Mouse (Mus musculus) regulatory T cell (primary cell): ENCODE results near the gene Pld3.

Experiments
- in situ Hi-C: fragments of 300-600 bp; cut with MboI, MseI; formaldehyde crosslinking; loops from one replicate; pipeline ENCODE4 v1.15.1; 2025; ENCODE audit warnings: high pct_unique_total_duplicates

Pld3 gene

GRCm38 (mm10) chr7:27487740-27488268, 65.2 kb downstream of the Pld3 start:
- in situ Hi-C loops = loop anchor here (5.0 to 10.0 kb wide), 2 partner anchors 41 to 897 kb away; partner anchors contain the start of genes Blvrb, Sptbn4 and Zfp36

DNA sequence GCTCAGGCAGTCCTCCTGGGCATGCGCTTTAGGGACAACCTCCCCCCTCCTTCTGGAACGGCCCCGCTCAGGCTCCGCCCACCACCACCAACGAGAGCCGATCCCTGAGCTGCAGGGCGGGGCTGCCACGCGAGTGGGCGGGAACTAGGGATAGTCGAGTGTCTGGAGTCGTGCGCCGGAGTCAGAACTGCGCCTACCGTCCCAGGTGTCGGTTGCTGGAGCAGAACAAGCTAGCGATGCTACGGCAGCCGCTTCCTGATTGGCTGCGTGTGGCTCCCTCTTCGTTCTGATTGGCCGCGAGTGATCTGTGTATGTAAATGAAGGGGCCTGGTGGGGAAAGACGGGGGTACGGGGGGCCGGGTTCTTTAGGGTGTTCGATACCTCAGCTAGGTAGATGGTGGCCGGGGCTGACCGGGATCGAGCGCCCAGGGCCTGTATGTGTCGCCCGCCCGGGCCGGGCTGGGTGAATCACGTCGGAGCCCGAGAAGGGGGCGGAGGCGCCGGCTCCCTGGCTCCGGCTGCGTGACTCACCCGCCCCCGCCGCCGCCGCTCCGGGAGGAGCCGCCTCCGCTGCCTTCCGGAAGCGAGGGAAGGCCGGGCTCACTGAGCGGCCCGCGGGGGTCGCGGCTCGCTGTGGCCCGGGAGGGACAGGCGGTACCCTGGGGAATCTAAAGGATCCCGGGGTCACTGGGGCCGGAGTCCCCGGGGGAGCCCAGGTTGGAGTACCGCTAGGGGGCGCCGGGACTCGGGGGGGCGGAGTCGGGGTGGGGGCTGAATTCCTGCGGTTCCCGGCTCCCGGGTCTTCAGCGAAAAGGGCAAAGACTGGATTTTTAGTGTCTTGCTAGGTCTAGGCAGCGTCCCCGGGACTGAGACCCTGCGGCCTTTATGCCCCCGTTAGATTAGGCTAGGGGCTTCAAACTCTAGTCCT, 66.0 kb downstream of the Pld3 start, which contains the start of gene Sertad1:
Gene Sertad1, plus strand, starts transcription at position 141 of the 928 bp plus-strand sequence.
- in situ Hi-C loops = loop anchor here (5.0 to 10.0 kb wide), 2 partner anchors 40 to 898 kb away; partner anchors contain the start of genes Blvrb, Sptbn4 and Zfp36

DNA sequence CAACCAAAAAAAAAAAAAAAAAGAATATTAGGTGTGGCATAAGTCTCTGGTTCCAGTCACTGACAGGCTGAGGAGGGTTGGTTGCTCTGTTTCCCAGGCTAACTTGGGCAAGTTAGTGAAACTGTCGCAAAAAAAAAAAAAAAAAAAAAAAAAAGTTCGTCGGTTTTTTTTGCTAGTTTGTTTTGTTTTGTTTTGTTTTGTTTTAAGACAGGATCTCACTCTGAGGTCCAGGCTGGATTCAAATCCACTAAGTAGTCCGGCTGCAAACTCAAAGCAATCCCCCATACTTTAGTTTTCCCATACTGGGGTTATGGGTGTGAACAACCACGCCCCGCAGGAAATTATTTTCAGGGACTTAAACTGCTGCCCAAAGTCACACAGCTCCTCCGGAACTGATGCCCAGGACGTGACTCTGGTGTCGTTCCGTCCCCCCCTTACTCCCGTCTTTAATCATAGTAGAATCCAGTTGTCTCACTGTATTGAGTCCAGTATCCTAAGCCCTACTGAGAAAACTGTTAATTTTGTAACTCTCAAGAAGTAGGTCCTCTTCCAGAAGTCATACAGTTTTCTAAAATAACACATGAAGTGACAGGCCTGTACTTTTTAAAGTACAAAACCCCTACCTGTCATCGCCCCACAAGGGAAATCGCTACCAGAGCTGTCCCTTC, 66.8 kb downstream of the Pld3 start:
- in situ Hi-C loops = loop anchor here (5.0 to 10.0 kb wide), 2 partner anchors 39 to 899 kb away; partner anchors contain the start of genes Blvrb, Sptbn4 and Zfp36

DNA sequence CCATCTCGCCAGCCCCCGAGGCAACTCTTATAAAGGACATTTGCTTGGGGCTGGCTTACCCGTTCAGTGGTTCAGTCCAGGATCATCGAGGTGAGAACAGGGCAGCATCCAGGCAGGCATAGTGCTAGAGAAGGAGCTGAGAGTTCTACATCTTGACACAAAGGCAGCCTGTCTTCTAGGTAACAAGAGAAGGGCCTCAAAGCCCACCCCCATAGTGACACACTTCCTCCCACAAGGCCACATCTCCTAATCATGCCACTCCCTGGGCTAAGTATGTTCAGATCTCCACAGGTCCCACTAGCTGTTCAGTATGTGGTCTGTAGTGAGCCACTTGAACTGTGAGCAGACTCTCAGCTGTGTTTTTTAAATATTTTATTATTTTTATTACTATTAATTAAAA, 69.2 kb downstream of the Pld3 start:
- in situ Hi-C loops = loop anchor here (10.0 kb wide), 1 partner anchor 901 kb away; the partner anchor contains the start of gene Zfp36
